Mouse (Mus musculus) neural tube, embryonic 14.5 days (tissue): ENCODE measurements at regions not wholly inside any gene's neighbourhood (a gene's known extent, or its start where the extent isn't known, plus 50 kb on each side); places are given as distances from the start of the nearest gene placed in this dataset.

Source experiments
- ATAC-seq: fragments of 200-750 bp; cut with Nextera tagmentation; 2 replicates; pipeline ENCODE4 v1.8.0; 2017; ENCODE audit warnings: low read depth, mild to moderate bottlenecking, moderate TSS enrichment, moderate library complexity
- H3K27ac ChIP-seq: fragments of 300-500 bp; sonication (generic); 2 replicates; pipeline ENCODE4 v1.5.1; 2014; ENCODE audit warnings: low read depth, mild to moderate bottlenecking, control low read depth, low read length, moderate library complexity, mixed read lengths
- H3K27me3 ChIP-seq: fragments of 300-500 bp; sonication (generic); 2 replicates; pipeline ENCODE4 v1.6.1; 2014; ENCODE audit warnings: low read length; ENCODE audit not compliant: control insufficient read depth, insufficient read depth
- H3K36me3 ChIP-seq: fragments of 300-500 bp; sonication (generic); 2 replicates; pipeline ENCODE4 v1.6.1; 2014; ENCODE audit warnings: low read length, mixed read lengths; ENCODE audit not compliant: control insufficient read depth, insufficient read depth
- H3K4me1 ChIP-seq: fragments of 300-500 bp; sonication (generic); 2 replicates; pipeline ENCODE4 v1.6.1; 2014; ENCODE audit warnings: low read length; ENCODE audit not compliant: control insufficient read depth, insufficient read depth
- H3K4me2 ChIP-seq: fragments of 300-500 bp; sonication (generic); 2 replicates; pipeline ENCODE4 v1.6.1; 2014; ENCODE audit warnings: mild to moderate bottlenecking, low read depth, low read length, control low read depth
- H3K4me3 ChIP-seq: fragments of 300-500 bp; sonication (generic); 2 replicates; pipeline ENCODE4 v1.5.1; 2014; ENCODE audit warnings: low read depth, low read length, control low read depth, mixed read lengths
- H3K9ac ChIP-seq: fragments of 300-500 bp; sonication (generic); replicated peaks from 2 replicates; pipeline ENCODE4 v1.6.1; 2014; ENCODE audit warnings: low read depth, mild to moderate bottlenecking, control low read depth, low read length, mixed read lengths
- H3K9me3 ChIP-seq: fragments of 300-500 bp; sonication (generic); 2 replicates; pipeline ENCODE4 v1.6.1; 2016; ENCODE audit warnings: low read length; ENCODE audit not compliant: control insufficient read depth
- WGBS: fragments of 180-500 bp; shearing (Covaris S2); extraction: QIAGEN DNeasy Blood & Tissue Kit; methylation state at CpG from one replicate; pipeline ENCODE4 v1.1.7; 2014; 5-methylcytosine and 5-hydroxymethylcytosine counted together

GRCm38 (mm10) chr12:5762306-5762927 lies 386.9 kb upstream of the Klhl29 start:
- WGBS, result 82% methylated on average over 6 of the region's 6 CpGs
- no peaks in the 10 kb centered on the region for H3K36me3 ChIP-seq
- H3K4me2 ChIP-seq, result no peak overlapping the region
- no peaks in the 10 kb centered on the region for H3K27me3 ChIP-seq
- H3K9me3 ChIP-seq, result no peaks in the 10 kb centered on the region
- no peaks in the 10 kb centered on the region for H3K4me1 ChIP-seq
- ATAC-seq, result no peak
- no peak overlapping the region for H3K27ac ChIP-seq
- H3K4me3 ChIP-seq, result no peak overlapping the region
- H3K9ac ChIP-seq, result no peak overlapping the region

DNA sequence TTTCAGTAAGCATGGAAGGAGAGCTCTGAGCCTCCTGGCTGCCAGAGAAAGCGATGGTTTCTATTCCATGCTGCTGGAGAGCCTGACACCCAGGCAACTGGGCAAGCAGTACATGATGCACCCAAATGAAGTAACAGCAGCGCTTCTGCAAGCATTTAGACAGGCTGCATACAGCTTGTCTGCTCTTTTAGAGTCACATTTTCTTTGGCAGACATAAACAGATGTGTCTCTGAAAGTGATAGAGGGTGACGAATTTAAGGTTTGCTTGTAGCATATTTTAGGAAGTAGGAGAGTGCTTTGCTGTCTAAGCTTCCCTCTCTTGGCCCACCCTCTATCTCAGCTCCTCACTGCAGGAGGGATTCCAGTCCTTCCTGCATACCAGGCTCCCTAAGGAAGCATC lies 384.0 kb upstream of the Klhl29 start:
- Histone ChIP-seq H3K4me2 (no peak overlapping the region), H3K27ac (no peak overlapping the region), H3K9me3 (no peaks in the 10 kb centered on the region), H3K4me1 (no peaks in the 10 kb centered on the region), H3K36me3 (no peaks in the 10 kb centered on the region), H3K9ac (no peak overlapping the region), H3K27me3 (no peaks in the 10 kb centered on the region), H3K4me3 (no peak overlapping the region)
- ATAC-seq, result no peak
- 74% methylated on average over 3 of the region's 3 CpGs for WGBS

- Histone ChIP-seq H3K4me1 (no peaks in the 10 kb centered on the region), H3K9me3 (no peaks in the 10 kb centered on the region), H3K4me3 (no peak overlapping the region), H3K36me3 (no peaks in the 10 kb centered on the region), H3K9ac (no peak overlapping the region), H3K27me3 (no peaks in the 10 kb centered on the region), H3K4me2 (no peak overlapping the region), H3K27ac (no peak overlapping the region)
- WGBS, result 88% methylated on average over 2 of the region's 2 CpGs
- ATAC-seq, result no peak
Measured at GRCm38 (mm10) chr12:5757766-5758165, 382.3 kb upstream of the Klhl29 start.

DNA sequence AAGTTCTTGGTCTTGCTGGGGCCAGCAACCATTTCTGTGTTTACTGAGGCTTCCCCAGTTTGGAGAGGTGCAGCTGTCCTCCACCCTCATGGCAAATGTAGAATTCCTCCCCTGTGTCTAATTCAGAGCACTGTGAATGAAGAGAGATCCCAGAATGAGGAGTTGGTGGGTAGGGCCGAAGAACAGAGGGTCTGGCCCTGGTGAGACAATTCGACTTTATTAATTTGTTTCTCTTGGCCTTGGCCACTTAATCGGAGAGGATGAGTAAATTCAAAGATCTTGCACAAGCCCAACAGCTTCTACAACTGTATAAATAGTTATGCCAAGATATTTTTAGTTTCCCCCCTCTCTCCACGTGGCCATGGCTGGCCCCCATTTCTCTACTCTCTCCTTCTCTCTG lies 381.9 kb upstream of the Klhl29 start:
- Histone ChIP-seq H3K4me1 (no peaks in the 10 kb centered on the region), H3K36me3 (no peaks in the 10 kb centered on the region), H3K27me3 (no peaks in the 10 kb centered on the region), H3K4me2 (no peak overlapping the region), H3K27ac (no peak overlapping the region), H3K9ac (no peak overlapping the region), H3K4me3 (no peak overlapping the region), H3K9me3 (no peaks in the 10 kb centered on the region)
- ATAC-seq, result no peak
- WGBS, result 91% methylated on average over 4 of the region's 4 CpGs

- ATAC-seq, result no peak
- Histone ChIP-seq H3K9me3 (no peaks in the 10 kb centered on the region), H3K4me2 (no peak overlapping the region), H3K36me3 (no peaks in the 10 kb centered on the region), H3K4me1 (no peaks in the 10 kb centered on the region), H3K27ac (no peak overlapping the region), H3K9ac (no peak overlapping the region), H3K4me3 (no peak overlapping the region), H3K27me3 (no peaks in the 10 kb centered on the region)
- WGBS, result 78% methylated on average over 1 of the region's 1 CpGs
Measured at GRCm38 (mm10) chr12:5753831-5754230, 378.3 kb upstream of the Klhl29 start.

DNA sequence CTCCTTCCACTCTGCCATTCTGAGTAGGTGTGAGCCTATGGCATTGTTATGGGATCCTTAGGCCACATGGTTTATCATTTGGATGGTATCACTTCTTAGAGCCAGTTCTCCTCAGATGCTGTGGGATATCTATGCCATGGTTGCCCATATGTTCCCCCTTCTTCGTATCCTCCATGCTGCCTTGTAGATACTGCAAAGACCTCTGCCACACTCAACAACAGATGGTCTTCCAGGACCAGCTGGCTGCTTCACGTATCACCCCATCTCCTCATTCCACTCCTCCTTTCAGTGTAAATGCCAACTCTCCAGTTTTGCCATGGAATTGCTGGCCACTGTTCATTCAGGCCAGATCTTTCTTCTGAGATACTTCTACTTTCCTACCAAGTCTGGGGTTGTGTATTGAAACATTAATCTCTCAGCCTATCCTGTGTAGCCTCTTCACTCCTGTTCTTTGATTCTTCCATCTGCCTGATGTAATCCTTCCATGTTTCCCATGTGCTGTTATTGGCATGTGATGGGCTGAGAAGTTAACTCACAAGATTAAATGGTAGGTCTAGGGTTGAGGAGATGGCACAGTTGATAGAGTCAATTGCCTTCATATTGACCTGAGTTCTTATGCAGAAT lies 368.7 kb upstream of the Klhl29 start:
- Histone ChIP-seq H3K4me3 (no peak overlapping the region), H3K4me1 (no peaks in the 10 kb centered on the region), H3K4me2 (no peak overlapping the region), H3K36me3 (no peaks in the 10 kb centered on the region), H3K27me3 (no peaks in the 10 kb centered on the region), H3K27ac (no peak overlapping the region), H3K9ac (no peak overlapping the region), H3K9me3 (0 out of 2 replicates have a peak, but pooled peaks cover 3% of the 10 kb centered on the region)
- ATAC-seq, result no peak
- WGBS, result 90% methylated on average over 2 of the region's 2 CpGs

DNA sequence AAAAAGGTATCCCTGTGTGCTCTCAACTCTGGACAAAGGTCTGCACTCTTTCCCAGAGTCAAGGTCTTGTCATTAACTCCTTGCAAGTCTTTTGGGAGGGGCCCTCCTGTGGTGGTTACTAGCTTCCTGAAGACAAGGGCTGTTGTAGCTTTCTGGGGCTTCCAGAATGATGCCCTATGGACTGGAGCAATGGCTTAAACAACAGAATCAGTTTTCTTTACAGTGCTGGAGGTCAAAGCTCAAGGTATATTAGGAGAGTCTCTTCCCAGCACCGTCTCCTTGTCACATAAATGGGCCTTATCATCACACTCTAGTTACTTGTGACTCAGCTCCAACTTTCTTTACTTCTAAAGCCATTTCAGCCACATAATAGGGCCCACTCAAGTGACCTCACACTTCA lies 360.6 kb upstream of the Klhl29 start:
- WGBS, result 57% methylated on average over 1 of the region's 1 CpGs
- ATAC-seq, result no peak
- Histone ChIP-seq H3K4me3 (no peak overlapping the region), H3K27ac (no peak overlapping the region), H3K36me3 (no peaks in the 10 kb centered on the region), H3K4me2 (no peak overlapping the region), H3K9me3 (no peaks in the 10 kb centered on the region), H3K4me1 (no peaks in the 10 kb centered on the region), H3K27me3 (no peaks in the 10 kb centered on the region), H3K9ac (no peak overlapping the region)

GRCm38 (mm10) chr12:5734902-5735301 lies 359.4 kb upstream of the Klhl29 start:
- no peak overlapping the region for H3K9ac ChIP-seq
- no peaks in the 10 kb centered on the region for H3K9me3 ChIP-seq
- no peaks in the 10 kb centered on the region for H3K36me3 ChIP-seq
- no peak overlapping the region for H3K27ac ChIP-seq
- H3K4me1 ChIP-seq, result no peaks in the 10 kb centered on the region
- no peak overlapping the region for H3K4me2 ChIP-seq
- no peak overlapping the region for H3K4me3 ChIP-seq
- WGBS, result 85% methylated on average over 3 of the region's 3 CpGs
- no peaks in the 10 kb centered on the region for H3K27me3 ChIP-seq
- no peak for ATAC-seq

GRCm38 (mm10) chr12:5723113-5723512 lies 347.6 kb upstream of the Klhl29 start:
- H3K9ac ChIP-seq, result no peak overlapping the region
- no peak overlapping the region for H3K27ac ChIP-seq
- no peaks in the 10 kb centered on the region for H3K36me3 ChIP-seq
- 81% methylated on average over 1 of the region's 1 CpGs for WGBS
- H3K4me1 ChIP-seq, result no peaks in the 10 kb centered on the region
- ATAC-seq, result no peak
- no peaks in the 10 kb centered on the region for H3K9me3 ChIP-seq
- no peaks in the 10 kb centered on the region for H3K27me3 ChIP-seq
- H3K4me3 ChIP-seq, result no peak overlapping the region
- no peak overlapping the region for H3K4me2 ChIP-seq
